Mouse (Mus musculus) colon, adult 2 months (tissue): ENCODE results near the gene Asb11. TPM values are rescaled to one million over a fixed set of nuclear protein-coding genes. Genes with fewer than 3 reads are reported as not detected.

Experiments used
- polyA plus RNA-seq: library from polyadenylated mRNA; depleted of rRNA; stranded (reverse); fragments of >200 nt; gene quantifications from 2 replicates; pipeline ENCODE4 v1.2.3, GENCODE M21; 2012; rRNA removed

Gene Asb11
- polyA plus RNA-seq: 2.3 and 2.6 TPM in 2 replicates

DNA sequence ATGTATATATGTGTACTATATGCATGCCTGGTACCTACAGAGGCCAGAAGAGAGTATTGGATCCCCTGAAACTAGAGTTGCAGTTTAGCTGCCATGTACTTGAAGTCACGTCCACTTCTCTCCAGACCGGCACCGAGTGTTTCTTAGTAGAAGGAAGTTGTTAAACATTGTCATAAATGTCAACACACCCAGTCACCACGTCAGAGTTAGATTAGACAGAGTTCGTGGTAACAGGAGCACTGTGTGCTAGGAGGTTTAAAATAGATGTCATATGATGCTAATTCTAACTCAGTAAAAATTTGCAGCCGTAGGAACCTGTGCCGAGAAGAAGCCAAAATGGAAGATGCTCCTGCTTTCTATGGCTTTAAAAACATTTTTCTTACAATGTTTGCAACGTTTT is at the start of gene Asb11:
TSS of gene Asb11 (plus strand) at position 286 of the 400 bp plus-strand sequence.

DNA sequence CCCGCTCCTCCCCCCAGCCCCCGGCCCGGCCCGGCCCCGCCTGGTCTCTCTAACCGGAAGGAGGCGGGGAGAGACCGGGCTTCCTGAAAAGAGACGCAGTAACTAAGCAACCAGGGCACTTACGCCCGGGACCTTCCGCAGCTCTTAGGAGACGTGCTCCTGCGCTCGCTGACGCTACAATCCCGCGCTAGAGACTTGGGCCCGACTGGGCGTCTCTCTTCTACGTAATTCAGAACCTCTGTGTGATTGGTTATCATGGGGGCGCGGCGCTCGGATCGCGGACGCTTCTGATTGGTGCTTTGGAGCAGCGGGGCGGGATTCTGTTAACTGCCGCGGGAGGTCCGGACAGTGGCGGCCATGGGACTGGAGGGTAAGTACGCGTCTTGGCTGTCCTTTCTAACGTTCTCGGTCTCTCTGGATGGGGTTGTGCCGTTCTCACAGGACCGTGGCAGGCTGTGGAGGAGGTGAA is 17.3 kb upstream of the Asb11 start, which contains the start of gene Piga:
TSS of gene Piga (plus strand) at position 317 of the 469 bp plus-strand sequence.

DNA sequence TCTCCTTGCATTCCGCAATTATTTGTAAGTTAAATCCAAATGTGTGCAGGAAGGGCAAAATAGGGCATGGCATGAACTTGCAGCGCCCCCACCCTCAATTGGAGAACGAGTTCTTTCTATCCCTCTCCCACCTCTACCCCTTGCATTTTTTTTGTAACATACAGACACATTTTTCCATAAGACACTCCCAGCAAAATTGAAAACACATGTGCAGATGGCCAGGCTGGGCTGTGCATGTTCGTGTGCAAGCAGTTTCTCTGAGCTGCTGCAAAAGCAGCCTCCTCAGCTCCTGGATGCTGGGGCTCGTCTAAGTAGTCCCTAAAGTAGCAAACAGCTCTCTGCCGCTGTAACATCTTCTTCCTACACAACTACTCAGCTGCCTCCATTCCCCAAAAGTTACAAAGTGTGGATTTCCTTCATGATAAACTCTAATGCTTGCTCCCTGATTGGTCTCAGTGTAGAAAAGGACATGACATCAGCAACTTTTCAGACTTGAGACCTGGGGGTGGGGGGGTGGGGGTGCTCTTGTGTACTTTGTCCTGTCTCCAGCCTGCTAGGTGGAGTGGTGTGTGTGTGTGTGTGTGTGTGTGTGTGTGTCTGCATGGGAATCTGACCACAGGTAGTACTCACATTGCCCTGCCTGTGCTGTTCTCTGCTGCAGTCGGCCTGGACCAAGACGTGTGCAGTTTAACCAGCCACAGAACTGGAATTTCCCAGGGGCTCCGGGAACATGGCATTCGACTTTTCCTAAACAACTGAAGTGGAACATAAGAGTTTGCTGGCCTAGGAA is 69.1 kb downstream of the Asb11 start, which contains the start of gene Asb9:
TSS of gene Asb9 (plus strand) at position 619 of the 790 bp plus-strand sequence.

Other genes starting within 250 kb of the Asb11 start
- gene Bmx, start 178.8 kb upstream of the Asb11 start, polyA plus RNA-seq: 0.16 and 0.27 TPM in 2 replicates
- gene Pir, start 167.6 kb upstream of the Asb11 start, polyA plus RNA-seq: 0.94 and 3.2 TPM in 2 replicates
- 0.56 and 0.71 TPM in 2 replicates for gene Vegfd, start 63.6 kb upstream of the Asb11 start, polyA plus RNA-seq
- gene Piga, start 17.2 kb upstream of the Asb11 start, polyA plus RNA-seq: 3.1 and 3.5 TPM in 2 replicates
- not detected in 2 replicates for gene Asb9, start 69.3 kb downstream of the Asb11 start, polyA plus RNA-seq